Mouse (Mus musculus) liver, embryonic 14.5 days (tissue): ENCODE results near the gene Dglucy. TPM values are rescaled to one million over a fixed set of nuclear protein-coding genes. Genes with fewer than 3 reads are reported as not detected.

Source experiments
- ATAC-seq: fragments of 200-750 bp; cut with Nextera tagmentation; 2 replicates; pipeline ENCODE4 v1.8.0; 2017; ENCODE audit warnings: moderate number of reproducible peaks, mild to moderate bottlenecking, moderate library complexity; ENCODE audit not compliant: insufficient read depth
- DNase-seq, 3 experiments: peaks; one replicate each; pipeline ENCODE4 v3.0.0-alpha.2; 2012 to 2013; ENCODE audit warnings: low read depth in 3 of 3, low spot score in 3 of 3
- H3K27ac ChIP-seq: fragments of 300-500 bp; sonication (generic); 2 replicates; pipeline ENCODE4 v1.5.1; 2014; ENCODE audit warnings: moderate library complexity, mild to moderate bottlenecking, control low read depth, inconsistent platforms
- H3K27me3 ChIP-seq: fragments of 300-500 bp; sonication (generic); 2 replicates; pipeline ENCODE4 v1.6.1; 2014; ENCODE audit warnings: mild to moderate bottlenecking, low read length, moderate library complexity; ENCODE audit not compliant: control insufficient read depth, insufficient read depth
- H3K36me3 ChIP-seq: fragments of 300-500 bp; sonication (generic); replicated peaks from 2 replicates; pipeline ENCODE4 v1.6.1; 2014; ENCODE audit warnings: low read depth; ENCODE audit not compliant: control insufficient read depth, insufficient read depth
- H3K4me1 ChIP-seq, 2 experiments: fragments of 200-500 bp in 1 of 2; fragments of 300-500 bp in 1 of 2; sonication (generic) in 1 of 2; replicated peaks; 2 replicates each; pipeline ENCODE4 v1.6.1; 2012 to 2014; ENCODE audit warnings: antibody characterized with exemption in 1 of 2, inconsistent platforms in 1 of 2, low read length in 1 of 2; ENCODE audit not compliant: control insufficient read depth in 2 of 2, insufficient read depth in 2 of 2
- H3K4me2 ChIP-seq: fragments of 300-500 bp; sonication (generic); 2 replicates; pipeline ENCODE4 v1.6.1; 2014; ENCODE audit warnings: low read depth, mild to moderate bottlenecking, control low read depth, moderate library complexity
- H3K4me3 ChIP-seq, 2 experiments: fragments of 200-500 bp in 1 of 2; fragments of 300-500 bp in 1 of 2; sonication (generic) in 1 of 2; 2 replicates each; pipeline ENCODE4 v1.5.1; 2012 to 2014; ENCODE audit warnings: low read depth in 2 of 2, low read length in 2 of 2, mild to moderate bottlenecking in 2 of 2, control low read depth in 1 of 2, inconsistent platforms in 1 of 2, moderate library complexity in 1 of 2; ENCODE audit not compliant: insufficient read depth in 1 of 2
- H3K9ac ChIP-seq: fragments of 300-500 bp; sonication (generic); replicated peaks from 2 replicates; pipeline ENCODE4 v1.6.1; 2014; ENCODE audit warnings: mild to moderate bottlenecking, control low read depth, moderate library complexity
- H3K9me3 ChIP-seq: fragments of 300-500 bp; sonication (generic); 2 replicates; pipeline ENCODE4 v1.6.1; 2016; ENCODE audit warnings: low read length, mixed read lengths; ENCODE audit not compliant: control insufficient read depth
- CTCF ChIP-seq: IDR thresholded peaks from 2 replicates; pipeline ENCODE4 v1.5.1; 2016; ENCODE audit warnings: antibody characterized with exemption, low read depth, control low read depth
- EP300 ChIP-seq: IDR thresholded peaks from 2 replicates; pipeline ENCODE4 v1.6.1; 2016; ENCODE audit warnings: antibody characterized with exemption, low read depth
- WGBS: fragments of 180-500 bp; shearing (Covaris S2); extraction: QIAGEN DNeasy Blood & Tissue Kit; methylation state at CpG from one replicate; pipeline ENCODE4 v1.1.7; 2014; ENCODE audit not compliant: insufficient replicate concordance; 5-methylcytosine and 5-hydroxymethylcytosine counted together
- polyA plus RNA-seq, 2 experiments: library from polyadenylated mRNA; depleted of rRNA in 1 of 2; stranded (reverse) in 1 of 2; unstranded in 1 of 2; fragments of >200 nt; fragmentation: Nextera tagmentation in 1 of 2; extraction: Ambion mirVana in 1 of 2; gene quantifications; 2 replicates each; pipeline versions ENCODE4 v1.2.1 to v1.2.3; 2012 to 2014

The Dglucy gene
- polyA plus RNA-seq, 2 experiments: 0.63 to 1.2 TPM

- H3K4me1 ChIP-seq: no peaks in the 10 kb centered on the region
- TF ChIP-seq CTCF: no peak
- no peak for TF ChIP-seq EP300
- H3K27ac ChIP-seq: no peak overlapping the region
- no peak for ATAC-seq
- no peaks in the 10 kb centered on the region for H3K27me3 ChIP-seq
- H3K9ac ChIP-seq: no peak overlapping the region
- DNase-seq: no peak
- H3K36me3 ChIP-seq: no peaks in the 10 kb centered on the region
- WGBS: 29% methylated on average over 7 of the region's 7 CpGs
- no peaks in the 10 kb centered on the region for H3K9me3 ChIP-seq
- H3K4me3 ChIP-seq: no peak overlapping the region
- no peak overlapping the region for H3K4me2 ChIP-seq
Observed at GRCm38 (mm10) chr12:100807280-100807679, 28.4 kb downstream of the Dglucy start.

- Histone ChIP-seq H3K36me3 (no peaks in the 10 kb centered on the region), H3K4me2 (no peak overlapping the region), H3K9ac (no peak overlapping the region), H3K4me1 (no peaks in the 10 kb centered on the region), H3K27ac (no peak overlapping the region), H3K27me3 (no peaks in the 10 kb centered on the region), H3K9me3 (no peaks in the 10 kb centered on the region), H3K4me3 (no peak overlapping the region)
- no peak for DNase-seq
- no peak for ATAC-seq
- no peak for TF ChIP-seq CTCF
- no peak for TF ChIP-seq EP300
- WGBS: 65% methylated on average over 13 of the region's 13 CpGs
Observed at GRCm38 (mm10) chr12:100808609-100809280, 29.9 kb downstream of the Dglucy start.

GRCm38 (mm10) chr12:100810542-100810941, 31.7 kb downstream of the Dglucy start:
- no peaks in the 10 kb centered on the region for H3K9me3 ChIP-seq
- WGBS: 78% methylated on average over 11 of the region's 11 CpGs
- H3K9ac ChIP-seq: no peak overlapping the region
- no peak overlapping the region for H3K27ac ChIP-seq
- H3K27me3 ChIP-seq: no peaks in the 10 kb centered on the region
- H3K4me2 ChIP-seq: no peak overlapping the region
- DNase-seq (no peak), ATAC-seq (no peak)
- no peak overlapping the region for H3K4me3 ChIP-seq
- no peaks in the 10 kb centered on the region for H3K4me1 ChIP-seq
- TF ChIP-seq EP300 (no peak), CTCF (no peak)
- H3K36me3 ChIP-seq: no peaks in the 10 kb centered on the region

GRCm38 (mm10) chr12:100813901-100814300, 35.0 kb downstream of the Dglucy start:
- WGBS: 61% methylated on average over 2 of the region's 2 CpGs
- no peaks in the 10 kb centered on the region for H3K4me1 ChIP-seq
- no peak overlapping the region for H3K4me3 ChIP-seq
- H3K27me3 ChIP-seq: no peaks in the 10 kb centered on the region
- no peak for TF ChIP-seq CTCF
- TF ChIP-seq EP300: no peak
- no peak for ATAC-seq
- DNase-seq: no peak
- no peaks in the 10 kb centered on the region for H3K36me3 ChIP-seq
- H3K9me3 ChIP-seq: no peaks in the 10 kb centered on the region
- H3K9ac ChIP-seq: no peak overlapping the region
- H3K4me2 ChIP-seq: no peak overlapping the region
- no peak overlapping the region for H3K27ac ChIP-seq

GRCm38 (mm10) chr12:100814671-100815070, 35.8 kb downstream of the Dglucy start:
- DNase-seq: no peak
- Histone ChIP-seq H3K9ac (no peak overlapping the region), H3K9me3 (no peaks in the 10 kb centered on the region), H3K27ac (no peak overlapping the region), H3K27me3 (no peaks in the 10 kb centered on the region), H3K36me3 (no peaks in the 10 kb centered on the region), H3K4me2 (no peak overlapping the region), H3K4me3 (no peak overlapping the region), H3K4me1 (no peaks in the 10 kb centered on the region)
- WGBS: 63% methylated on average over 3 of the region's 3 CpGs
- no peak for ATAC-seq
- TF ChIP-seq CTCF (no peak), EP300 (no peak)
